Mouse (Mus musculus) heart, embryonic 13.5 days (tissue): ENCODE results near the gene Uhrf1bp1. TPM values are rescaled to one million over a fixed set of nuclear protein-coding genes. Genes with fewer than 3 reads are reported as not detected.

Experiments used
- ATAC-seq: fragments of 200-750 bp; cut with Nextera tagmentation; 2 replicates; pipeline ENCODE4 v1.8.0; 2017; ENCODE audit warnings: moderate TSS enrichment; ENCODE audit not compliant: insufficient number of reproducible peaks, low FRiP score, low TSS enrichment; ENCODE audit errors: extremely low read depth
- H3K27ac ChIP-seq: fragments of 300-500 bp; sonication (generic); replicated peaks from 2 replicates; pipeline ENCODE4 v1.5.1; 2015; ENCODE audit warnings: moderate library complexity, mild to moderate bottlenecking, inconsistent platforms
- H3K27me3 ChIP-seq: fragments of 300-500 bp; sonication (generic); replicated peaks from 2 replicates; pipeline ENCODE4 v1.6.1; 2015; ENCODE audit warnings: mild to moderate bottlenecking, inconsistent platforms
- H3K36me3 ChIP-seq: fragments of 300-500 bp; sonication (generic); 2 replicates; pipeline ENCODE4 v1.6.1; 2015; ENCODE audit warnings: mild to moderate bottlenecking, inconsistent platforms
- H3K4me1 ChIP-seq: fragments of 300-500 bp; sonication (generic); 2 replicates; pipeline ENCODE4 v1.6.1; 2015; ENCODE audit warnings: inconsistent platforms
- H3K4me2 ChIP-seq: fragments of 300-500 bp; sonication (generic); 2 replicates; pipeline ENCODE4 v1.6.1; 2015; ENCODE audit warnings: inconsistent platforms, mild to moderate bottlenecking, moderate library complexity
- H3K4me3 ChIP-seq: fragments of 300-500 bp; sonication (generic); 2 replicates; pipeline ENCODE4 v1.5.1; 2015; ENCODE audit warnings: moderate library complexity, mild to moderate bottlenecking, inconsistent platforms
- H3K9ac ChIP-seq: fragments of 300-500 bp; sonication (generic); 2 replicates; pipeline ENCODE4 v1.6.1; 2015; ENCODE audit warnings: inconsistent platforms, mild to moderate bottlenecking, moderate library complexity
- H3K9me3 ChIP-seq: fragments of 300-500 bp; sonication (generic); 2 replicates; pipeline ENCODE4 v1.6.1; 2016; ENCODE audit warnings: inconsistent platforms
- WGBS: fragments of 180-500 bp; shearing (Covaris S2); methylation state at CpG from one replicate; pipeline ENCODE4 v1.1.7; 2015; ENCODE audit warnings: mixed read lengths; 5-methylcytosine and 5-hydroxymethylcytosine counted together
- polyA plus RNA-seq: library from polyadenylated mRNA; unstranded; fragments of >200 nt; fragmentation: Nextera tagmentation; extraction: Ambion mirVana; gene quantifications from 2 replicates; pipeline ENCODE4 v1.2.1, GENCODE M21; 2015

The Uhrf1bp1 gene
- polyA plus RNA-seq, 1 experiment from 2014 or later: 3.1 TPM

DNA sequence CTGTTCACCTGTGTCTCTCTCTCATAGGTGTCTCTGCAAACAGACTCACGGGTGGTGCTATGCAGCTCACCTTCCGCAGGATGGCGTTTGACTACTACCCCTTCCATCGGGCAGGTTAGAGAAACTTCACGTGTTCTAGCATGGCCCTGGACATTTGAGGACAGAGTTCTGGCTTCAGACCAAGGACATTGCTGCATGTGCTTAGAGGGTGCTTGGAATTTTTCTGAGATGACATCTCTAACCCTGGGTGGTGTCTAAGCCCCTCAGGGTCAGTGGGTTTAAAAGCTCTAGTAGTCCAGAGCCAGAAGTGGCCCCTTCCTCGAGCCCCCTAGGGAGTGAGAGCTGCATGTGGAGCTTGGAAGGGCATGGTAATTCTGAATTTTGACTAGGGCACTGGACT is 27.8 kb downstream of the Uhrf1bp1 start:
- Histone ChIP-seq H3K36me3 (peaks cover 86% of the 10 kb centered on the region), H3K4me3 (no peak overlapping the region)
- 89% methylated on average over 6 of the region's 6 CpGs for WGBS

DNA sequence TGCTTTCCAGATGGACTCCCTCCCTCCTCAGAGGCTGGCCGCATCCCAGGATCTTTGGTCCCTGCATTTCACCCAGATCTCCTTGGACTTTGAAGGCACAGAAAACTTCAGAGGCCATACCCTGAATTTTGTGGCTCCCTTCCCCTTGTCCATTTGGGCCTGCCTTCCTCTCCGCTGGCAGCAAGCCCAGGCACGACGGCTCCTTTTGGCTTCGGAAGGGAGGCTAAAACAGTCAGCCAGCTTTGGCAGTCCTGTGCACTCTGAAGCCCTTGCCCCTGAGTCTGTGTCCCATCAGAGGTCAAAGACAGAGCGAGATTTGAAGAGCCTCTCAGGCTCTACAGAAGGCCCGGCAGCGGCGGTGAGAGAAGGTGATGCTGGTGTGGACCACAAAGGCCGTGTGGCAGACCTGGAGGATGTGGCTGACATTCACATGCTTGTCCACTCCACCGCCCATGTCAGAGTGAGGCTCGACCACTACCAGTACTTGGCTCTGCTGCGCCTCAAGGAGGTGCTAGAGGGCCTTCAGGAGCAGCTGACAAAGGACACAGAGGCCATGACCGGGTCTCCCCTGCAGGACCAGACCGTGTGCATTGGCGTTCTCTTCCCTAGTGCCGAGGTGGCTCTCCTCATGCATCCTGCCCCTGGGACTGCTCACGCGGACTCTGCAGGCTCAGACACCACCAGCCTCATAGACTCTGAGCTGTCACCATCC is 30.4 kb downstream of the Uhrf1bp1 start:
- no peak for ATAC-seq
- WGBS: 71% methylated on average over 19 of the region's 19 CpGs
- Histone ChIP-seq H3K4me2 (no peak overlapping the region), H3K9ac (no peak overlapping the region), H3K27ac (no peak overlapping the region; the same call in 1 of the 2 replicates), H3K4me3 (no peak overlapping the region), H3K36me3 (peaks cover 82% of the 10 kb centered on the region), H3K9me3 (no peaks in the 10 kb centered on the region), H3K4me1 (no peaks in the 10 kb centered on the region), H3K27me3 (no peaks in the 10 kb centered on the region)

More for the DNA sequence above, 27.8 kb downstream of the Uhrf1bp1 start:
- no peak overlapping the region for H3K4me2 ChIP-seq
- H3K9ac ChIP-seq: no peak overlapping the region
- ATAC-seq: no peak
- H3K27ac ChIP-seq: no peak overlapping the region
- no peaks in the 10 kb centered on the region for H3K4me1 ChIP-seq
- no peaks in the 10 kb centered on the region for H3K27me3 ChIP-seq
- H3K9me3 ChIP-seq: no peaks in the 10 kb centered on the region

DNA sequence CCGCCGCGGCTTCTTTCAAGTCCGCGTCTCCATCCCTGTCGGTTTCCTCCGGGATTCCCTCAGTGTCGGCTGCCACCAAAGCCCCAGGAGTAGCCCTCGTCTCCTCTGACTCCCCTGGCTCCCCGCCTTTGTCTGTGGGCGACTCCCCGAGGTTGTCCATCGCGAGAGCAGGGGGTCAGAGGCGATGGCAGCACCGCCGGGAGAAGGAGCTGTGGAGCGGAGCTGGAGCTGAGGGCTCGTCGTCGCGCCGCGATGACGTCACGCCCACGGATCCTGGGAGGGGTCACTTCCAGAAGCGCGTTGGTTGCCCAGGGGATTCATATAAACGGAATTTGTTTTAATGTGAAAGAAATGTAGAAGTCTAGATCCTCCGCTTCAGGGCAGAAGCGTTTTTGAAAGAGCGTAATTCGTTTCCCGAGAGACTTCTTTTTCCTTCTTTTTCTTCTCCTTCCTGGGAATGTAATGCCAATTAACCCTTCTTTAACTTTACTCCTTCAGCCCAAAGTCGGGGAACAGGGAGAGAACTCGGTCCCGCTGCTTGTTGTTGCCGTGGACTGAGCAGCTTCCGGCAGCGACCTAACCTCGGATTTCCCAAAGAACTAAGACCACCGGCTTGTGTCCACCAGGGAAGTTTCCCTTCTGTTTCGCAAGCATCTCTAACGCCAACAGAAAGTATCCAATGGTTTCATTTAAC is 51.4 kb downstream of the Uhrf1bp1 start:
- ATAC-seq: 0 out of 2 replicates have a peak, but pooled peaks have one; percentile 17
- Histone ChIP-seq H3K27ac (peak overlapping the region; percentile 88), H3K9me3 (no peaks in the 10 kb centered on the region), H3K36me3 (peaks cover 25% of the 10 kb centered on the region), H3K27me3 (no peaks in the 10 kb centered on the region), H3K4me3 (peak overlapping the region; percentile 97), H3K9ac (peak overlapping the region; percentile 96), H3K4me1 (peaks cover 34% of the 10 kb centered on the region), H3K4me2 (peak overlapping the region; percentile 99)
- under 1% methylated on average over 45 of the region's 45 CpGs for WGBS

DNA sequence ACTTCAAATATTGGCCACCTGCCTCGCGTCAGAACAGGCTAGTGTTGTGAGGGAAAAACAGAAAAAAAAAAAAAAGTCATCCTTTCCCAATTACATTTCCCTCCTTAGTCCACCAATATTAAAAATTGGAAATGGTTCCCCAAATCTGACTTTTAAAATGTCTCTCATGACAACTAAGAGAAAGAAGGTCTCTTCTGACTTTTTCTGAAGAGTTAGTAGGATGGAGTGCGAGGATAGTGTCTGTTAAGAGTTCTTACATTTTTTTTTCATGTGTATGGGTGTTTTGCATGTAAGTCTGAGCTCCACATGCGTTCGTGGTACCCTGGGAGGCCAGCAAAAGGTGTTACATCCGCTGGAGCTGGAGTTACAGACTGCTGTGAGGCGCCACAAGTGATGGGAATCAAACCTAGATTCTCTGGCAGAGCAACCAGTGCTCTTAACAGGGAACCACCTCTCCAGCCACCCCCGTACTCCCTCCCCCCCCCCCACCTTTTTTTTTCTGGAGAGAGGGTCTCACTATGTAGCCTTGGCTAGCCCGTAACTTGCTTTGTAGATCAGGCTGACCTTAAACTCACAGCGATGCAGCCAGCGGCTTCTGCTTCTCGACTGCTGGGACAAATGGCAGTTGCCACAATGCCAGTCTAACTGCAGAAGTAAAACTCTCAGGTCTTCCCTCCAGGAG is 52.1 kb downstream of the Uhrf1bp1 start:
- H3K4me2 ChIP-seq: peak overlapping the region; percentile 99
- no peak for ATAC-seq
- H3K36me3 ChIP-seq: peaks cover 19% of the 10 kb centered on the region
- H3K27me3 ChIP-seq: no peaks in the 10 kb centered on the region
- under 1% methylated on average over 12 of the region's 12 CpGs for WGBS
- H3K9me3 ChIP-seq: no peaks in the 10 kb centered on the region
- H3K4me1 ChIP-seq: peaks cover 34% of the 10 kb centered on the region
- peak overlapping the region; percentile 97 for H3K4me3 ChIP-seq
- peak overlapping the region; percentile 88 for H3K27ac ChIP-seq
- peak overlapping the region; percentile 96 for H3K9ac ChIP-seq

DNA sequence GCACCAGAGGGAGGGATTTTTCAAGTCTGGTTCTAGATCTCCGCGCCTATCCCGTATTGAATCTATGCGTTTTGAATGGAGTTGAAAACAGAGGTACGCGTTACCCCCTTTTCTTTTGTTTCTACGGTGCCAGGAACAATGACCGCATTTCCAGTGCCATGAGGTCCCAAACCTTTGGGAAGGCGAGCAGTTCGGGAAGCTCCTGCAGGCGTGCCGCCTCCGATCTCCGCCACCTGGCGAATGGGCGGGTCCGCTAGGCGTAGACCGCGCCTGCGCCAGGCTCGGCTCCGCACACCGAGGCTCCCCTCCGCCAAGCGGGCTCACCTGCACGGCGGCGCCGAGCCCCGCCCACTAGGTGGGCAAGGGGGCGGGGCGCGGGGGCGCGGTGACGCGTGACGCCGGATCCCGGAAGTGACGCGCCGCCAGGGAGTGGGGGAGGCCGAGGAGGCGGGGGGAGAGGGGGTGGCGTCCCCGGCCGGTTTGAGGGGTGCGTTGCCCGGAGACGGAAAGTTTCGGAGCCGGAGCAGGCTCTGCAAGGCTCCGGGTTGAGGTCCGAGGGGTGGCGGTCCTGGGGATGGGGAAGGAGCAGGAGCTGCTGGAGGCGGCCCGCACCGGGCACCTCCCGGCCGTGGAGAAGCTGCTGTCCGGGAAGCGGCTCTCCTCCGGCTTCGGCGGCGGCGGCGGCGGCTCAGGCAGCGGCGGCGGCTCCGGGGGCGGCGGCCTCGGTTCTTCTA is 52.8 kb downstream of the Uhrf1bp1 start, which contains the start of gene Anks1:
Anks1 (plus strand) TSS at position 419 of the 734 bp plus-strand sequence.
- Histone ChIP-seq H3K4me2 (peak within 1 kb of the TSS; percentile 99), H3K4me3 (peak within 1 kb of the TSS; percentile 97), H3K4me1 (peaks cover 34% of the 10 kb centered on the region), H3K27me3 (no peaks in the 10 kb centered on the region), H3K27ac (peak within 1 kb of the TSS; percentile 88), H3K9ac (peak within 1 kb of the TSS; percentile 96), H3K9me3 (no peaks in the 10 kb centered on the region), H3K36me3 (peaks cover 20% of the 10 kb centered on the region)
- under 1% methylated on average over 76 of the region's 78 CpGs for WGBS
- ATAC-seq: peak; percentile 89

DNA sequence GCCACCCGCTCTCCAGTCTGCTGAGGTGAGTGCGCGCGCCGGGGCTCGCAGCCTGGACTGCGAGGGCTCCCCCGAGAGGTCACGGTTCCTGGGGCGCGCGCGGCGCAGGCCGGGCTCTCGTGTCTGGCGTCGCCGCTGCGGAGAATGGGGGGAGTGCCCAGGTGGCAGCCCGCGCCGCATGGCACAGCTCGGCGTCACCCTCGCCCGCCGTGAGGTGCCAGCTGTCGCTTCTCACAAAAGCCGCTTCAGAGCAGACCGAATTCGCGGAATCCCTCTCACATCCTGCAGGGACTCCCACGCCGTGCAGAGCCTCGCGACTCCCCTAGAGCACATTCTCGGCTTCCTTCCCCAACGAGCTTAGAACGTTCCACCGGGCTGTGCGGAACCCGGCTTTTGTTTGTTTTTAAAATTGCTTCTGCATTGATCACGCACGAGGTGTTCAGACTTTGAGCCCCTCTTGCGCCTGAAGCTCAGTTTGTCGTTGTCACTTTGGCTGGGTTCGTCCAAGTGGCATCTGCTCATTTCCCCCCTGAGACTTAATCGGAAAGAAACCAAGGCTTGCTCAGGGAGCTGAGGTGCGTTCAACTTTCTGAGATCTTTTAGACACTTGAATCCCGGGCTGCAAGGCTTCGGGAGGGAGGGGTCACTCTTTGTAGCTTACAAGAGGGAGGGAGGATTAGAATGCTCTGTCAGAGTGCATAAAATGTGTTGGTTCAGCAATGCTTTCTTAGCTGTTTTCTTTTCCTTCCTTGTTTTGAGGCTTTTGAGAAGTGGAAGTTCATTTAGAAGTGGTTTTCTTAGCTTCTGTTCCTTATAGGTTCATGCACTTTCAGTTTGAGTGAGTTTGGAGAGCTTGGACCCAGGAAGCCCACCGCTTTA is 53.6 kb downstream of the Uhrf1bp1 start, which contains the start of gene Taf11:
Taf11 (minus strand) TSS at position 223 of the 879 bp plus-strand sequence.
- peak within 1 kb of the TSS; percentile 88 for H3K27ac ChIP-seq
- peak within 1 kb of the TSS; percentile 96 for H3K9ac ChIP-seq
- H3K27me3 ChIP-seq: no peaks in the 10 kb centered on the region
- peak; percentile 48; the same call in 1 of the 2 replicates for ATAC-seq
- H3K36me3 ChIP-seq: peaks cover 15% of the 10 kb centered on the region
- H3K4me3 ChIP-seq: peak within 1 kb of the TSS; percentile 97
- WGBS: 2% methylated on average over 53 of the region's 53 CpGs
- peaks cover 34% of the 10 kb centered on the region for H3K4me1 ChIP-seq
- H3K4me2 ChIP-seq: peak within 1 kb of the TSS; percentile 99
- H3K9me3 ChIP-seq: no peaks in the 10 kb centered on the region

DNA sequence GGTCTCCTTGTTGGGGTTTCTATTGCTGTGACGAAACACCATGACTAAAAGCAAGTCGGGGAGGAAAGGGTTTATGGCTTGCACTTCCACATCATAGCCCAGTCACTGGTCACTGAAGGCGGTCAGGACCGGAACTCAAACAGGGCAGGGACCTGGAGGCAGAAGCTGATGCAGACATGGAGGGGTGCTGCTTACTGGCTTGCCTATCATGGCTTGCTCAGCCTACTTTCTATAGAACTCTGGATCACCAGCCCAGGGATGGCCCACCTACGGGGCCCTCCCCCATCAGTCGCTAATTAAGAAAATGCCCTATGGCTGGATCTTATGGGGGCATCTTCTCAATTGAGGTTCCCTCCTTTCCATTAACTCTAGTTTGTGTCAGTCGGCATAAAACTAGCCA is 55.1 kb downstream of the Uhrf1bp1 start:
- Histone ChIP-seq H3K36me3 (peaks cover 10% of the 10 kb centered on the region), H3K27me3 (no peaks in the 10 kb centered on the region), H3K4me2 (peak overlapping the region; percentile 99; the same call in 1 of the 2 replicates), H3K9ac (no peak overlapping the region), H3K27ac (no peak overlapping the region), H3K4me1 (peaks cover 29% of the 10 kb centered on the region), H3K4me3 (no peak overlapping the region), H3K9me3 (no peaks in the 10 kb centered on the region)
- 86% methylated on average over 7 of the region's 7 CpGs for WGBS
- ATAC-seq: no peak

DNA sequence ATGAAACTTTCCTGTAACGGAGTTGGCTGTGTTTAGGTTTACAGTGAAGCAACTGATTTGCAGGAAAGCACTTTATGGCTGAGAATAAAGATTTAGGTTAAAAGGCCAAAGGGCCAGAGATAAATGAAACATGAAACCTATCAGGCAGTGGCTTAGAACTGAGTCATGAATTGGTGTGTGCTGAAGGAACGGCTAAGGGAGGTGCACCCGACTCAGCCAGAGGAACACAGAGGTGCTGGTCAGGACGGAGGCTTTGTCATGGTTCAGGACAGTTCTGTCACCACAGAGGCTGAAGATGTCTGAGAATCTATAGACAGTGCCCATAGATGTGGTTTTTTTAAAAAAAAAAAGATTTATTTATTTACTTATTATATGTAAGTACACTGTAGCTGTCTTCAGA is 58.5 kb downstream of the Uhrf1bp1 start:
- ATAC-seq: no peak
- Histone ChIP-seq H3K4me3 (no peak overlapping the region), H3K36me3 (peaks cover 10% of the 10 kb centered on the region), H3K9me3 (no peaks in the 10 kb centered on the region), H3K9ac (no peak overlapping the region), H3K4me1 (peaks cover 33% of the 10 kb centered on the region), H3K4me2 (no peak overlapping the region), H3K27me3 (no peaks in the 10 kb centered on the region), H3K27ac (no peak overlapping the region)
- 79% methylated on average over 4 of the region's 4 CpGs for WGBS

DNA sequence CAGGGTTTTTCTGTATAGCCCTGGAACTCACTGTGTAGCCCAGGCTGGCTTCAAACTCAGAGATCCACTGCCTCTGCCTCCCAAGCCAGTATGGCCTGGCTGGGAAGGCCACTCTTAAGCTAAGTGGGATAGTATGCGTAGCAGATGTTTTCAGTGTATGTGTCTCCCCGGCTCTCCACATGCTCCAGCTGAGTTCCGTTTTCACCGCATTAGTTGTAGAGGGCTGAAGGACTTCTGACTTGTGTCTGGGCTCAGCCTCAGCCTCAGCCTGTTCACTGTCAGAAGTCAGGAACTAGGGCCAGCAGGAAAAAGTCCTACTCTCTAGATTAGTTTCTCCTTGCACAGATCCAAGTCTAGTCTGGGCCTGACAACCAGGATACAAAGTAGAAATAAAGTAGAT is 60.1 kb downstream of the Uhrf1bp1 start:
- Histone ChIP-seq H3K27me3 (no peaks in the 10 kb centered on the region), H3K36me3 (peaks cover 10% of the 10 kb centered on the region), H3K9me3 (no peaks in the 10 kb centered on the region), H3K4me2 (no peak overlapping the region), H3K9ac (no peak overlapping the region), H3K4me3 (no peak overlapping the region), H3K27ac (no peak overlapping the region), H3K4me1 (peaks cover 30% of the 10 kb centered on the region)
- WGBS: 60% methylated on average over 4 of the region's 4 CpGs
- no peak for ATAC-seq

DNA sequence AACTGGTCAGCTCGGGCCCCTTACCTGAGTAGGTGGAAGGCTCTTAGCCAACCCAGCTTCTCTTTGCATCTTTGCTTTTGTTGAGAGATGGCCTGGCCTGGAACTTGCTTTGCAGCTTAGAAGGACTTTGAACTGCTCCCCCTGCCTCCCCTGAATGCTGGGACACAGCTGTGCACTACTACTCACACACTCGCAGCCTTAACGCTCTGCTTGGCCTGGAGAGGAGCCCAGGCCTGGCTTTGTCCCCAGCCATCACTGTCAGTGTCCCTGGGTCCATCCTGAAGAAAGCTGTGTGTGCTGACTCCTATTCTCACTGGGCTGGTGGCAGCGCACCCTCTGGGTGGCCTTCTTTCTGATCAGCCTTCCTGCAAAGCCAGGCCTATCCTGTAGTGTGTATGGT is 64.4 kb downstream of the Uhrf1bp1 start:
- Histone ChIP-seq H3K9ac (no peak overlapping the region; the same call in 1 of the 2 replicates), H3K27ac (no peak overlapping the region), H3K4me1 (peaks cover 39% of the 10 kb centered on the region), H3K4me3 (no peak overlapping the region), H3K4me2 (no peak overlapping the region), H3K36me3 (no peaks in the 10 kb centered on the region), H3K27me3 (no peaks in the 10 kb centered on the region), H3K9me3 (no peaks in the 10 kb centered on the region)
- ATAC-seq: no peak
- 69% methylated on average over 4 of the region's 4 CpGs for WGBS
